Mouse (Mus musculus) A20 (cell line): ENCODE measurements around the gene Gm7233.
"Not testable (repeated sequence)": the region's sequence is repeated elsewhere in the genome, so short reads cannot be mapped to it uniquely, and the experiment has no call there.

Source experiments
- DNase-seq: peaks from one replicate; pipeline ENCODE4 v3.0.0-alpha.2; 2011; ENCODE audit warnings: low read depth, low spot score

Gm7233 gene

GRCm38 (mm10) chr14:43179567-43179966, at the start of gene Gm7233:
Gene Gm7233, plus strand, starts transcription at chr14:43179867.
- not testable (repeated sequence) for DNase-seq

- DNase-seq: not testable (repeated sequence)
Measured at GRCm38 (mm10) chr14:43167189-43167588, 12.5 kb upstream of the Gm7233 start.

GRCm38 (mm10) chr14:43167942-43168341, 11.7 kb upstream of the Gm7233 start:
- not testable (repeated sequence) for DNase-seq

GRCm38 (mm10) chr14:43168573-43169170, 11.0 kb upstream of the Gm7233 start:
- not testable (repeated sequence) for DNase-seq

- not testable (repeated sequence) for DNase-seq
Measured at GRCm38 (mm10) chr14:43235204-43235603, 55.5 kb downstream of the Gm7233 start, which contains the start of gene Gm8122. Gene Gm8122, minus strand, starts transcription at chr14:43235304.
